Mouse (Mus musculus): ENCODE results near the gene Ficd. TPM values are rescaled to one million over a fixed set of nuclear protein-coding genes. Genes with fewer than 3 reads are reported as not detected.

Gene Ficd
- polyA plus RNA-seq, 1 experiment: 5.0 TPM

GRCm38 (mm10) chr5:113761585-113761984 is 26.0 kb downstream of the Ficd start:
- Histone ChIP-seq H3ac (ENCODE audit: control insufficient read depth, insufficient read length) (no peak overlapping the region), H3K4me3 (no peak overlapping the region), H3K4me2 (ENCODE audit: low read depth) (no peak overlapping the region), H3K79me2 (ENCODE audit: control insufficient read depth, insufficient read depth) (peaks cover 37% of the 10 kb centered on the region), H3K27me3 (ENCODE audit: control insufficient read depth, insufficient read depth, insufficient read length) (no peaks in the 10 kb centered on the region), H3K36me3 (ENCODE audit: control insufficient read depth, insufficient read depth) (peaks cover 5% of the 10 kb centered on the region)
- TF ChIP-seq E2F4 (IDR thresholded peaks at IDR 0.05; ENCODE audit: insufficient read depth) (no peak), TCF3 (IDR thresholded peaks at IDR 0.05; ENCODE audit: insufficient read length, low read depth) (no peak), MYOG (IDR thresholded peaks at IDR 0.05; ENCODE audit: control insufficient read depth in 1 of 3, insufficient read depth in 1 of 3, insufficient read length in 2 of 3, low read depth in 2 of 3) (no peak), MYOD1 (IDR thresholded peaks at IDR 0.05; ENCODE audit: control insufficient read depth in 1 of 3, insufficient read length in 2 of 3, low read depth in 2 of 3) (no peak), USF1 (IDR thresholded peaks at IDR 0.05; ENCODE audit: low read depth) (no peak), SRF (IDR thresholded peaks at IDR 0.05; ENCODE audit: control insufficient read depth, insufficient read length, low read depth) (no peak), MAX (IDR thresholded peaks at IDR 0.05; ENCODE audit: low read depth) (no peak), POLR2AphosphoS2 (IDR thresholded peaks at IDR 0.05; ENCODE audit: insufficient read length, low read depth) (no peak), POLR2A (IDR thresholded peaks at IDR 0.05; ENCODE audit: insufficient read length, low read depth) (no peak), TCF12 (IDR thresholded peaks at IDR 0.05; ENCODE audit: insufficient read depth, poor library complexity, severe bottlenecking) (no peak), CEBPB (IDR thresholded peaks at IDR 0.05; ENCODE audit: insufficient read depth, poor library complexity, severe bottlenecking) (no peak), REST (IDR thresholded peaks at IDR 0.05; ENCODE audit: insufficient read depth, insufficient read length) (no peak)

GRCm38 (mm10) chr5:113764426-113764825 is 28.8 kb downstream of the Ficd start:
- Histone ChIP-seq H3K4me2 (ENCODE audit: low read depth) (no peak overlapping the region), H3K27me3 (ENCODE audit: control insufficient read depth, insufficient read depth, insufficient read length) (no peaks in the 10 kb centered on the region), H3ac (ENCODE audit: control insufficient read depth, insufficient read length) (no peak overlapping the region), H3K4me3 (no peak overlapping the region), H3K36me3 (ENCODE audit: control insufficient read depth, insufficient read depth) (peaks cover 5% of the 10 kb centered on the region), H3K79me2 (ENCODE audit: control insufficient read depth, insufficient read depth) (peaks cover 65% of the 10 kb centered on the region)
- no peak for TF ChIP-seq MYOD1 (IDR thresholded peaks at IDR 0.05; ENCODE audit: control insufficient read depth in 1 of 3, insufficient read length in 2 of 3, low read depth in 2 of 3)

GRCm38 (mm10) chr5:113765641-113766526 is 30.3 kb downstream of the Ficd start:
- Histone ChIP-seq H3K79me2 (ENCODE audit: control insufficient read depth, insufficient read depth) (peaks cover 80% of the 10 kb centered on the region), H3K4me3 (no peak overlapping the region), H3K36me3 (ENCODE audit: control insufficient read depth, insufficient read depth) (peaks cover 5% of the 10 kb centered on the region), H3K27me3 (ENCODE audit: control insufficient read depth, insufficient read depth, insufficient read length) (no peaks in the 10 kb centered on the region), H3ac (ENCODE audit: control insufficient read depth, insufficient read length) (no peak overlapping the region), H3K4me2 (ENCODE audit: low read depth) (peak overlapping the region; percentile 45)
- TF ChIP-seq POLR2A (IDR thresholded peaks at IDR 0.05; ENCODE audit: insufficient read length, low read depth): no peak
- peak; percentile 79 for TF ChIP-seq SRF (IDR thresholded peaks at IDR 0.05; ENCODE audit: control insufficient read depth, insufficient read length, low read depth)
- no peak for TF ChIP-seq CEBPB (IDR thresholded peaks at IDR 0.05; ENCODE audit: insufficient read depth, poor library complexity, severe bottlenecking)
- peak in 2 of 3 experiments; percentile 82 to 89 for TF ChIP-seq MYOG (IDR thresholded peaks at IDR 0.05; ENCODE audit: control insufficient read depth in 1 of 3, insufficient read depth in 1 of 3, insufficient read length in 2 of 3, low read depth in 2 of 3)
- no peak for TF ChIP-seq TCF12 (IDR thresholded peaks at IDR 0.05; ENCODE audit: insufficient read depth, poor library complexity, severe bottlenecking)
- no peak for TF ChIP-seq E2F4 (IDR thresholded peaks at IDR 0.05; ENCODE audit: insufficient read depth)
- TF ChIP-seq MAX (IDR thresholded peaks at IDR 0.05; ENCODE audit: low read depth): no peak
- peak in 2 of 3 experiments; percentile 66 to 93 for TF ChIP-seq MYOD1 (IDR thresholded peaks at IDR 0.05; ENCODE audit: control insufficient read depth in 1 of 3, insufficient read length in 2 of 3, low read depth in 2 of 3)
- TF ChIP-seq REST (IDR thresholded peaks at IDR 0.05; ENCODE audit: insufficient read depth, insufficient read length): no peak
- no peak for TF ChIP-seq USF1 (IDR thresholded peaks at IDR 0.05; ENCODE audit: low read depth)

- Histone ChIP-seq H3K27me3 (ENCODE audit: control insufficient read depth, insufficient read depth, insufficient read length) (no peaks in the 10 kb centered on the region), H3K4me3 (no peak overlapping the region), H3K4me2 (ENCODE audit: low read depth) (no peak overlapping the region), H3K79me2 (ENCODE audit: control insufficient read depth, insufficient read depth) (peaks cover 79% of the 10 kb centered on the region), H3K36me3 (ENCODE audit: control insufficient read depth, insufficient read depth) (no peaks in the 10 kb centered on the region), H3ac (ENCODE audit: control insufficient read depth, insufficient read length) (no peak overlapping the region)
- TF ChIP-seq TCF3 (IDR thresholded peaks at IDR 0.05; ENCODE audit: insufficient read length, low read depth) (no peak), SRF (IDR thresholded peaks at IDR 0.05; ENCODE audit: control insufficient read depth, insufficient read length, low read depth) (no peak), TCF12 (IDR thresholded peaks at IDR 0.05; ENCODE audit: insufficient read depth, poor library complexity, severe bottlenecking) (no peak), E2F4 (IDR thresholded peaks at IDR 0.05; ENCODE audit: insufficient read depth) (no peak), POLR2A (IDR thresholded peaks at IDR 0.05; ENCODE audit: insufficient read length, low read depth) (no peak), USF1 (IDR thresholded peaks at IDR 0.05; ENCODE audit: low read depth) (no peak)
Measured at GRCm38 (mm10) chr5:113768806-113769205, 33.2 kb downstream of the Ficd start.
